Mouse (Mus musculus) C2C12 (cell line): ENCODE results near the gene Ccar1. TPM values are rescaled to one million over a fixed set of nuclear protein-coding genes. Genes with fewer than 3 reads are reported as not detected.
"Not testable (repeated sequence)": the region's sequence is repeated elsewhere in the genome, so short reads cannot be mapped to it uniquely, and the experiment has no call there.

Source experiments
- H3K27me3 ChIP-seq: one replicate; pipeline ENCODE4 v1.6.1; 2011; ENCODE audit not compliant: control insufficient read depth, insufficient read depth, insufficient read length
- H3K36me3 ChIP-seq: one replicate; pipeline ENCODE4 v1.6.1; 2011; ENCODE audit not compliant: control insufficient read depth, insufficient read depth
- H3K4me3 ChIP-seq: one replicate; pipeline ENCODE4 v1.5.1; 2011; ENCODE audit warnings: mild to moderate bottlenecking, control low read depth; ENCODE audit not compliant: poor library complexity, insufficient read depth, severe bottlenecking
- H3K79me2 ChIP-seq: one replicate; pipeline ENCODE4 v1.6.1; 2011; ENCODE audit not compliant: control insufficient read depth, insufficient read depth
- H3K79me3 ChIP-seq: one replicate; pipeline ENCODE4 v1.6.1; 2011; ENCODE audit warnings: low read depth, control low read depth
- H3ac ChIP-seq: one replicate; pipeline ENCODE3; 2011; ENCODE audit warnings: low read depth; ENCODE audit not compliant: control insufficient read depth, insufficient read length
- CEBPB ChIP-seq: IDR thresholded peaks from one replicate; pipeline ENCODE4 v1.6.1; 2011; ENCODE audit warnings: low read depth, mild to moderate bottlenecking, control low read depth, moderate library complexity
- CTCF ChIP-seq: IDR thresholded peaks from one replicate; pipeline ENCODE4 v1.5.1; 2011; ENCODE audit not compliant: control insufficient read depth, insufficient read depth, insufficient read length
- FOSL1 ChIP-seq: IDR thresholded peaks from one replicate; pipeline ENCODE4 v1.8.0; 2011; ENCODE audit warnings: mild to moderate bottlenecking, low read length; ENCODE audit not compliant: poor library complexity, insufficient read depth, severe bottlenecking
- MAX ChIP-seq: IDR thresholded peaks from one replicate; pipeline ENCODE4 v1.6.1; 2011; ENCODE audit warnings: mild to moderate bottlenecking, control low read depth
- MYOD1 ChIP-seq: IDR thresholded peaks from one replicate; pipeline ENCODE4 v1.6.1; 2011; ENCODE audit warnings: low read depth; ENCODE audit not compliant: control insufficient read depth, insufficient read length
- MYOG ChIP-seq: IDR thresholded peaks from one replicate; pipeline ENCODE4 v1.6.1; 2011; ENCODE audit not compliant: control insufficient read depth, insufficient read length; ENCODE audit errors: extremely low read depth
- USF1 ChIP-seq: IDR thresholded peaks from one replicate; pipeline ENCODE4 v1.6.1; 2011; ENCODE audit warnings: low read depth, mild to moderate bottlenecking, control low read depth, moderate library complexity
- polyA plus RNA-seq: library from polyadenylated mRNA; unstranded; fragments of >200 nt; fragmentation: generic; extraction: Trizol; gene quantifications from one replicate; pipeline ENCODE4 v1.2.1, GENCODE M21; 2012; ENCODE audit warnings: missing spikeins

The Ccar1 gene
- polyA plus RNA-seq, 1 experiment, result 24.7 TPM

- Histone ChIP-seq H3K79me3 (no peaks in the 10 kb centered on the region), H3K79me2 (no peaks in the 10 kb centered on the region), H3K36me3 (peaks cover 28% of the 10 kb centered on the region), H3ac (no peak overlapping the region), H3K27me3 (no peaks in the 10 kb centered on the region), H3K4me3 (no peak overlapping the region)
- TF ChIP-seq CEBPB (no peak), USF1 (no peak), CTCF (no peak), FOSL1 (no peak), MAX (no peak), MYOD1 (no peak), MYOG (no peak)
Measured at GRCm38 (mm10) chr10:62736965-62737688, 55.0 kb downstream of the Ccar1 start.

GRCm38 (mm10) chr10:62730826-62731225, 61.3 kb downstream of the Ccar1 start:
- Histone ChIP-seq H3K36me3 (no peaks in the 10 kb centered on the region), H3ac (no peak overlapping the region), H3K4me3 (no peak overlapping the region), H3K27me3 (peaks cover 3% of the 10 kb centered on the region), H3K79me2 (no peaks in the 10 kb centered on the region), H3K79me3 (no peaks in the 10 kb centered on the region)
- TF ChIP-seq USF1 (no peak), MAX (no peak), FOSL1 (no peak), CTCF (no peak), MYOG (no peak), MYOD1 (no peak), CEBPB (no peak)

GRCm38 (mm10) chr10:62725771-62726687, 66.1 kb downstream of the Ccar1 start, which contains the start of gene Stox1:
TSS of gene Stox1 (minus strand) at chr10:62726128.
- TF ChIP-seq MAX (no peak), MYOG (no peak), USF1 (no peak), FOSL1 (no peak), CTCF (peak; percentile 92), CEBPB (no peak), MYOD1 (no peak)
- Histone ChIP-seq H3K79me2 (no peaks in the 10 kb centered on the region), H3K4me3 (peak within 1 kb of the TSS; percentile 25), H3K36me3 (no peaks in the 10 kb centered on the region), H3K27me3 (peaks cover 29% of the 10 kb centered on the region), H3K79me3 (no peaks in the 10 kb centered on the region), H3ac (peak within 1 kb of the TSS; percentile 70)

GRCm38 (mm10) chr10:62724936-62725335, 67.2 kb downstream of the Ccar1 start:
- Histone ChIP-seq H3K4me3 (no peak overlapping the region), H3K27me3 (peaks cover 29% of the 10 kb centered on the region), H3K36me3 (no peaks in the 10 kb centered on the region), H3K79me2 (no peaks in the 10 kb centered on the region), H3K79me3 (no peaks in the 10 kb centered on the region), H3ac (no peak overlapping the region)
- TF ChIP-seq MYOG (no peak), CTCF (no peak), FOSL1 (no peak), MAX (no peak), USF1 (no peak), MYOD1 (no peak), CEBPB (no peak)

- H3K4me3 ChIP-seq, result no peak overlapping the region
- H3K27me3 ChIP-seq, result peaks cover 36% of the 10 kb centered on the region
- no peaks in the 10 kb centered on the region for H3K79me2 ChIP-seq
- no peaks in the 10 kb centered on the region for H3K79me3 ChIP-seq
- no peak overlapping the region for H3ac ChIP-seq
- no peak for TF ChIP-seq MYOD1
- TF ChIP-seq CTCF, result no peak
- no peak for TF ChIP-seq CEBPB
- TF ChIP-seq MAX, result no peak
- no peak for TF ChIP-seq FOSL1
- no peak for TF ChIP-seq USF1
- no peak for TF ChIP-seq MYOG
- no peaks in the 10 kb centered on the region for H3K36me3 ChIP-seq
Measured at GRCm38 (mm10) chr10:62722701-62723100, 69.4 kb downstream of the Ccar1 start.

GRCm38 (mm10) chr10:62720574-62720973, 71.5 kb downstream of the Ccar1 start:
- not testable (repeated sequence) for H3K79me3 ChIP-seq, H3K79me2 ChIP-seq, H3K36me3 ChIP-seq, H3ac ChIP-seq, H3K4me3 ChIP-seq
- peaks cover 32% of the 10 kb centered on the region for H3K27me3 ChIP-seq
